Mouse (Mus musculus) gastrocnemius, adult 2 months (tissue): ENCODE measurements around the gene Galnt6. TPM values are rescaled to one million over a fixed set of nuclear protein-coding genes. Genes with fewer than 3 reads are reported as not detected.

Experiments used
- DNase-seq: peaks from one replicate; pipeline ENCODE4 v3.0.0; 2022
- H3K27ac ChIP-seq: fragments of 200-600 bp; 2 replicates; pipeline ENCODE4 v1.8.1; 2022; ENCODE audit warnings: mild to moderate bottlenecking
- H3K4me3 ChIP-seq: fragments of 200-600 bp; 2 replicates; pipeline ENCODE4 v1.8.1; 2022; ENCODE audit warnings: mild to moderate bottlenecking, moderate library complexity
- CTCF ChIP-seq: fragments of 200-600 bp; IDR thresholded peaks from 2 replicates; pipeline ENCODE4 v1.8.1; 2022; ENCODE audit warnings: antibody characterized with exemption, mild to moderate bottlenecking, moderate library complexity
- intact Hi-C: fragments of 180-260 bp; cut with DNase I; formaldehyde crosslinking; loops from one replicate; pipeline ENCODE4 v1.15.1; 2025
- total RNA-seq, 2 experiments: library from RNA; stranded (reverse); gene quantifications; 2 replicates each; pipeline ENCODE4 v1.2.3; 2021

The Galnt6 gene
- total RNA-seq, 2 experiments from 2014 or later, result 0.10 to 0.14 TPM

DNA sequence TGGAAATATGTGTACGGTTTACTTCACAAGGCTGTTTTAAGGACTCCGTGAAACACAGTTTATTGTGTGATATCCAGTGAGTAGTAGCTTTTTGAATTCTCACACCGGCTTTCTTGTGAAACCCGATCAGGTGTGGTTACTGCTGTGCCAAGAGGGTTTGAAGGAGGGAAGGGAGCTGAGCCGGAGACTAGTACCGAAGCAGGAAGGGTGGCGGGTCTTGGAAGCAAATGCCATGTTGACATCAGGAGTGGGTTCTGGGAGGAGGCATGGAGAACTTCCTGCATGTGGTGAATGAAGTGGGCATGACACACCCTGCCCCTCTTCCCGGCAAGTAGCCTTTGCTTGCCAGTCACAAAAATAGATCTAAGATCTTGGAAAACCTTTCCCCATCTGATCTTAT is 33.5 kb upstream of the Galnt6 start:
- Histone ChIP-seq H3K27ac (no peak overlapping the region), H3K4me3 (peak overlapping the region; percentile 77)
- intact Hi-C loops, result no loop called here
- DNase-seq, result no peak
- TF ChIP-seq CTCF, result no peak

DNA sequence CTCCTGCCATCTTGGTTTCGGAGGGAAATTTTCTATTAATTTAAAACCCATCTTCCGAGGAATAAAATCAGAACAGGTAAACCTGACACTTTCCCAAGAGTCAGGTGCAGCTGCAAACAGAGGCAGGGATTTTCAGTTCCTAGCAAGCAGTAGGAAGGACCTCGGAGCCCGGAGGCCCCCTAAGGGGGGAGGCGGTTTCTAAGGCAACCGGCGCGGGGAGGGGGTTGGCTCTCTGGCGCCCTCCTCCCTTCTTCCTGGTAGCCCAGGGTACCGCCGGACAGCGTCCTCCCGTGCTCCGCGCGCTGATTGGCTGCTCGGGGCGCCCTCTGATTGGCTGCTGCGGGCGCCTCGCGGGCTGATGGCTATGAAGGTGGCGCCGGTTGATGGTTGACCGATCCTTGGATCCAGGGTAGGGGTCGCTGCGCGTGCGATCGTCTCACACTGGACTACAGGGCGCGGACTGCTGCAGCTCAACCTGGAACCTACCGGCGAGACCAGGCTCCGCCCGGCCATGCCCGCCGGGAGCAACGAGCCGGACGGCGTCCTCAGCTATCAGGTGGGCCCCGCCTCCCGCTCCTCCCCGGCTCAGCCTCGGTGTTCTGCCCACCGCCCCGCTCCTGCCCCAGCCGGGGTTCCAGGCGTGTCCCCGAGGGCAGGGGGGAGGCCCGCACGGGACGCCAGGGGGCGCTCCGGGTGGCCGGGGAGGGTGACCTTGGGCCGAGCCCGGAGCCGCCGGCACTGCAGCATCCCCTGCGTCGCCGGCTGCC is 32.4 kb upstream of the Galnt6 start, which contains the start of gene Slc4a8:
Slc4a8 (plus strand) TSS at position 329 of the 767 bp plus-strand sequence.
- peak; percentile 52 for TF ChIP-seq CTCF
- Histone ChIP-seq H3K27ac (peak within 1 kb of the TSS; percentile 65), H3K4me3 (peak within 1 kb of the TSS; percentile 77)
- peak; percentile 87 for DNase-seq
- intact Hi-C loops, result no loop called here

DNA sequence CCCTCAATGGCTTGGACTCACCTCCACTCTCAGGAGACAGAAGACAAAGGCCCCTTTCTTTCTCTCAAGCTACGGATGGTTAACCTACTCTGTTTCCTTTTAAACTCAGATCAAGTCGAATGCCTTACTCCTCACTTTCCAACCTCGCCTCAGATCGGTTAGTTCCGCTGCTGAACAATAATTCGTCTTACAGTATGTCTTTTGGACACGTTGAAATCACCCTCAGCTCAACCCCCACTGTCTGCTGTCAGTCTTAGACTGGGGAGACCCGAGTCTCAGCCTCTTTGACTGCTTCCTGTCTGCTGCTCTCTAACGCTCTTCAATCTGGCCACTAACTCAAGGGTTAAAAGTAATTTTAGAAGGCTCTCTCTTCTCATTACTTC is 31.9 kb upstream of the Galnt6 start:
- H3K27ac ChIP-seq, result peak overlapping the region; percentile 35
- peak overlapping the region; percentile 77 for H3K4me3 ChIP-seq
- TF ChIP-seq CTCF, result no peak
- intact Hi-C loops, result no loop called here
- no peak for DNase-seq

DNA sequence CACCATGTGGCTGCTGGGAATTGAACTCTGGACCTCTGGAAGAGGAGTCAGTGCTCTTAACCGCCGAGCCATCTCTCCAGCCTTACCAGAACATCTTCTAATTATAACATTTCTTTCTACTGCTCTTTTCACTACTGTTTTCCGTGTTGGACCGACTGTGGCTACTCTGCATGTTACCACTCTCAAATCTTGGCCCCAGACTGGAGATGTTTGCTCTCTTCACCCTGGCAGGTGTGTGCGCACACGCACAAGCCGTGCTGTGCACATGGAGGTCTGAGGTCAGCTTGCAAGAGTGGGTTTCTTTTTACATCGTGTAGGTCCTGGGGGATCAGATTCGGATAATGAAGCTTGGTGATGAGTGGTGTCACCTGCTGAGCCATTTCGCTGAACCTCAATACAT is 30.1 kb upstream of the Galnt6 start:
- Histone ChIP-seq H3K4me3 (no peak overlapping the region), H3K27ac (no peak overlapping the region)
- TF ChIP-seq CTCF, result no peak
- DNase-seq, result no peak
- intact Hi-C loops, result loop anchor here (5.0 to 10.0 kb wide), 2 partner anchors 283 to 346 kb away; no protein-coding TSS in a partner anchor

DNA sequence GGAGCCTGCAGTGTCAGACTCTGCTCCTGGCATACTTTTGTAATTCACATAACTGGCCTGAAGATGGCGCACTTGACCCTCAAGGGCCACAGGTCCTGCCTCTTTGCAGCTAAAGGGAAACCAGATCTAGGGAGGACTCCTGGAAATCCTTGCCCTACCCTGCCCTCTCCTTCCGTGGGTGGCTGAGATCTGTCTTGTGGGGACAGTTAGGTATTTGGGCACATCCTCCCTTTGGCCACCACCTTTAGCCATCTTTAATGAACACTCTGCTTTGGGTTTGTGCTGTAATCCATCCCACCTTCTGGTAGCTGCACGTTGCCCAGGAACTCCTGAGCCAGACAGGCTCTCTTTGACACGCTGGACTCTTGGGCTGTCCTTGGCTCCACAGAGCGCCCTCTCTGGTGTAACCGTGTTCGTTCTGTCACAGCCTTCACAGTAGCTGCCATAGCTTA is 28.4 kb upstream of the Galnt6 start:
- peak; percentile 64 for TF ChIP-seq CTCF
- DNase-seq, result peak; percentile 60
- H3K27ac ChIP-seq, result no peak overlapping the region
- intact Hi-C loops, result loop anchor here (5.0 to 10.0 kb wide), 2 partner anchors 285 to 347 kb away; no protein-coding TSS in a partner anchor
- H3K4me3 ChIP-seq, result no peak overlapping the region; the same call in 1 of the 2 replicates

DNA sequence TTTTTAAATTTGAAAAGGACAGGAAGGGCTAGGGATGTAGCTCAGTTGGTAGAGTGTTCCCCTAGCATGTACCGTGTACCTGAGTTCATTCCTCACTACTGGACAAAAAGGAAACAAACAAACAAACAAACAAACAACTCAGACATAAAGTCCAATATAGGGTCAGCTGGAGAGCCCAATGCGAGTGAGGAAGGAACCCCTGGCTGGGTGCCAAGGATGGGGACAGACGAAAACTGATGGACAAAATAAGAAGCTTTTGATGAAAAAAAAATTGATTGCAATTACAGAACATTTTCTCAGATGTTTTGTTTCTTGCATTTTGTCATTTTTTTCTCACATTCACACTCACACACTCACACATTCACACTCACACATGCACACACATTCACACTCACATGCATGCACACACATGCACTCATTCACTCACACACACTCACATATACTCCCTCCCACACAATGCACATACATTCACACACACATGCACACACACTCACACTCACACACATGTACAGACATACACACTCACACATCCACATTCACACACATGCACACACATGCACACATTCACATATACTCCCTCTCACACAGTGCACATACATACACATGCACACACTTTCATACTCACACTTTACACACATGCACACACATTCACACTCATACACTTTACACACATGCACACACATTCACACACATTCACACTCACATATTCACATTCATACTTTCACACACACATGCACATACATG is 26.9 kb upstream of the Galnt6 start:
- no peak overlapping the region for H3K4me3 ChIP-seq
- H3K27ac ChIP-seq, result no peak overlapping the region
- no peak for DNase-seq
- intact Hi-C loops, result loop anchor here (1.0 to 10.0 kb wide), 3 partner anchors 83 to 349 kb away; no protein-coding TSS in a partner anchor
- TF ChIP-seq CTCF, result no peak

DNA sequence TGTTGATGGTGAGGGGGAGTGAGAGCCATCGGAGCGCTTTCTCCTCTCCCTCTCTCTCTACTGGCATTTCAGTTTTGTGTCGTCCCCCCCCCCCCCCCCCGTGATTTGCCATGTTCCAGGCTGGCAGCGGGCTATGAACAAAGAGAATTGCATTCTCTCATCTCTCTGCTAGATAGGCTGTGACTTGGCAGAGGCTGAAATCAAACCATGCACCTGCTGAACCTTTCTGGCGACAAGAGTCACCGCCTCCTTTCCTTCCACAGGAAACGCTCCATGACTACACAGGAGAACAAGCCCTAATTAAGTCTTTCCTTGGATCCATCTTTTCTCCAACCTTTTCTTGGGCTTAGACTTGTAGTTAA is 26.3 kb upstream of the Galnt6 start:
- TF ChIP-seq CTCF, result no peak
- intact Hi-C loops, result loop anchor here (5.0 to 10.0 kb wide), 2 partner anchors 287 to 349 kb away; no protein-coding TSS in a partner anchor
- DNase-seq, result no peak
- Histone ChIP-seq H3K27ac (no peak overlapping the region), H3K4me3 (no peak overlapping the region)

DNA sequence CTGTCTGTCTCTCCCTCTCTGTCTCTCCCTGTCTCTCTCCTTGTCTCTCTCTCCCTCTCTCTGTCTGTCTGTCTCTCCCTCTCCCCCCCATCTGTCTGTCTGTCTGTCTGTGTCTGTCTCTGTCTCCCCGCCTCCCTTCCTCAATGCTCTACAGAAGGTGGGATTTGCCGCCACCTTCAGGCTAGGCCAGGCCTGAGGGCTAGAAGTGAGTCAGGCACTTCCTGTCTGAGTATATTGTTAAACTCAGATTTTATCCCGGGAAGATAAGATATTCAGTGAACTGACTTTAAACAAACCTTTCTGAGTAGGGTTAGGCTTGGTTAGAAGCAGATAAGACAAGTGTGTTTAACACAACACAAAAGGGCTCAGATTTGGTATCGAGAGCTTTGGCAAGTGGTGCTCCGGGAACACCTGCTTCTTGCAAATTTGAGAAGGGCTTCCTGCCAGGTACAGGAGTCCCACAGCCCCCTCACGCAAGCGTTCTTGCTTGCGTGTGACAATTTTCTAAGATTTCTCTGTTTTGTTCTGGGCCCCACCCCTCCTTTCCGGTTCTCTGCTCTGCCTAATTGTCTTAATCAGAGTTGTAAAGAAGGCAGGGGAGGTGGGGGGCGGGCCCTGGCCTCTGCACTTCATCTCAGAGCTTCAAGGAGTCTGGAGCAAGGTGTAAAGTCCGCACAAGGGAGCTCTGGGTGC is 25.8 kb upstream of the Galnt6 start:
- intact Hi-C loops, result loop anchor here (5.0 to 10.0 kb wide), 2 partner anchors 287 to 350 kb away; no protein-coding TSS in a partner anchor

DNA sequence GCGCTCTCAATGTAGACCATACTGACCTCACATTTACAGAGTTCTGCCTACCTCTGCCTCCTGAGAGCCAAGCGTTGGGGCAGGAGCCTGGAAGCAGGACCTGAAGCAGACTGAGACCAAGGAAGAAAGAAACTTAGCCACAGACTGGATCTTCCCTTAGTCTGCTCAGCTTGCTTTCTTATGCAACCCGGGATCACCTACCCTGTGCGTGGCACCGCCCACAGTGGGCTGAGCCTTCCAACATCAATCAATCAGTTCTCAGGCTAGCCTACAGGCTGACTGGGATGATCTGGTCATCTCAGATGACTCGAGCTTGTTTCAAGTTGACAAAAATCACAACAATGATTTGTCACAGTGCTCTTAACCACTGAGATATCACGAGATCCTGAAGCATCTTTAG is 24.9 kb upstream of the Galnt6 start:
- no peak for TF ChIP-seq CTCF
- H3K4me3 ChIP-seq, result no peak overlapping the region
- no peak for DNase-seq
- intact Hi-C loops, result loop anchor here (10.0 kb wide), 1 partner anchor 351 kb away; no protein-coding TSS in a partner anchor
- no peak overlapping the region for H3K27ac ChIP-seq

More for the DNA sequence above, 25.8 kb upstream of the Galnt6 start:
- peak; percentile 39 for TF ChIP-seq CTCF
- DNase-seq, result no peak
- Histone ChIP-seq H3K27ac (no peak overlapping the region), H3K4me3 (peak overlapping the region; percentile 23)

DNA sequence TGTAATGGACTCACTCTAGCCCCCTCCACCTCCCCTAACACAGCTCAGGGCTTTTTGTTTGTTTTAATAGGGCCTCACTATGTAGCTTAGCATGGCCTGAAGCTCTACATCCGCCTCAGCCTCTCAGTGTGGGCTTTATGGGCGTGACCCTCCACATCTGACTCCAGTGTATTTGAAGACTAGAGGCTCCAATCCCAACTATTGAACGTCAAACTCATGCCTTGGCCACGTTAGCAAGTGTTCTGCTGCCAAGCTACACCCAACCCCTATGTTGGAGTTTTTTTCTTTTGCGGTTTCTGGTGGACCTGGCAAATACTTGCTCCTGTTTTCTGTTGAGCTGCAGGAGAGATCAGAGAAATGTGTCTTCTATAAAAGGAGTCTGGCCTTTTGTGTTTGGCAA is 23.9 kb upstream of the Galnt6 start:
- no peak overlapping the region for H3K4me3 ChIP-seq
- no peak overlapping the region for H3K27ac ChIP-seq
- no peak for DNase-seq
- no peak for TF ChIP-seq CTCF
- intact Hi-C loops, result loop anchor here (10.0 kb wide), 1 partner anchor 352 kb away; no protein-coding TSS in a partner anchor

DNA sequence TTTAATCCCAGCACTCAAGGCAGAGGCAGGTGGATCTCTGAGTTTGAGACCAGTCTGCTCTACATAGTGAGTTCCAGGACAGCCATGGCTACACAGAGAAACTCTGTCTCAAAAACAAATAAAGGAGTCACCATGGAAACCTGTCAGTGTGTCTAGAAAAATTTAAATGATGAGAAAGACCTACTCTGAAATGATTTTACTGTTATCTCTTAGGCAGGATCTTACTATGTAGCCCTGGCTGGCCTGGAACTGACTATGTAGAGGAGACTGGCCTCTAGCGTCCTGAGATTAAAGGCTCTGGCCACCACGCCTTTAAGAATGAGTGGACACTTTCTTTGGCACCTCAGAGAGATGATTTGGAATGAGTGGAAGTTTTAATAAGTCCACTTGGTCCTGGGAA is 23.3 kb upstream of the Galnt6 start:
- no peak overlapping the region for H3K4me3 ChIP-seq
- no peak for TF ChIP-seq CTCF
- no peak for DNase-seq
- no peak overlapping the region for H3K27ac ChIP-seq
- intact Hi-C loops, result loop anchor here (10.0 kb wide), 1 partner anchor 352 kb away; no protein-coding TSS in a partner anchor

DNA sequence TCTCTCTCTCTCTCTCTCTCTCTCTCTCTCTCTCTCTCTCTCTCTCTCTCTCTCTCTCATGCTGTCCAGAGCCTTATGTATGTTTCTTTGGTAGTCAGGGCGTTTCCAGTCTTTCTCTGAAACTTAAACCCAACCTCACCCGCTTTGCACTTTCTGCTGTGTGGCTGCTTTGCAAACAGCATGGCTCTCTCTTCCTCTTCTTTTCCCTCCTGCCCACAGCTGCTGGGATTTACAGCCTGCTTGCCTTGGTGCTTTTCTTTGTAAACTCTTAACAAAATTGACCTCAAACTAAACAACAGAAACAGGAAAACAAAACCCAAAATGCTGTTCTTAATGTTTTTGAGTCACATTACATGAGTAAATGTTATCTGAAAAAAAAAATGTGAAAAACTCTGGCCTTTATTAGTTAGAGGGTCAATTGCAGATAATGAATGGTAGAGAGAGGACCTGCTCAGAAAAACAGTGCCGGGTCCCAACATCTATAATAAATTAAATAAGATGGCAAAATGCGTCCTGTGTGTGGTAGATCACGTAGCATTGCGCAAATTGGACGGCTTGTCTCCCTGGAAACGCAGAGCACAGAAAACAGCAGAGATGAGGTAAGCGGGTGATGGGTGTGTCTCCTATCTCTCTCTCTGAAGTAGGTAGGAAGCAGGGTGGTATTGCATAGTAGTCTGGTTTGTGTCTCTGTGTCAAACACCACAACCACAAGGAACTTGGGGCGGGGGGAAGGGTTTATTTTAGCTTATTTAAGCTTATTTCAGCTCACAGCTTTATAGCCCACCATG is 20.8 kb upstream of the Galnt6 start:
- no peak overlapping the region for H3K27ac ChIP-seq
- H3K4me3 ChIP-seq, result no peak overlapping the region
- no peak for TF ChIP-seq CTCF
- no peak for DNase-seq
- intact Hi-C loops, result loop anchor here (10.0 kb wide), 1 partner anchor 355 kb away; no protein-coding TSS in a partner anchor
